Mouse (Mus musculus) thymus, postnatal 25 days (tissue): Measurements from ENCODE around the gene Scimp.
"Not testable (repeated sequence)": the region's sequence is repeated elsewhere in the genome, so short reads cannot be mapped to it uniquely, and the experiment has no call there.

ENCODE experiments used
- DNase-seq: peaks from one replicate; pipeline ENCODE4 v3.0.0; 2022

Scimp gene

DNA sequence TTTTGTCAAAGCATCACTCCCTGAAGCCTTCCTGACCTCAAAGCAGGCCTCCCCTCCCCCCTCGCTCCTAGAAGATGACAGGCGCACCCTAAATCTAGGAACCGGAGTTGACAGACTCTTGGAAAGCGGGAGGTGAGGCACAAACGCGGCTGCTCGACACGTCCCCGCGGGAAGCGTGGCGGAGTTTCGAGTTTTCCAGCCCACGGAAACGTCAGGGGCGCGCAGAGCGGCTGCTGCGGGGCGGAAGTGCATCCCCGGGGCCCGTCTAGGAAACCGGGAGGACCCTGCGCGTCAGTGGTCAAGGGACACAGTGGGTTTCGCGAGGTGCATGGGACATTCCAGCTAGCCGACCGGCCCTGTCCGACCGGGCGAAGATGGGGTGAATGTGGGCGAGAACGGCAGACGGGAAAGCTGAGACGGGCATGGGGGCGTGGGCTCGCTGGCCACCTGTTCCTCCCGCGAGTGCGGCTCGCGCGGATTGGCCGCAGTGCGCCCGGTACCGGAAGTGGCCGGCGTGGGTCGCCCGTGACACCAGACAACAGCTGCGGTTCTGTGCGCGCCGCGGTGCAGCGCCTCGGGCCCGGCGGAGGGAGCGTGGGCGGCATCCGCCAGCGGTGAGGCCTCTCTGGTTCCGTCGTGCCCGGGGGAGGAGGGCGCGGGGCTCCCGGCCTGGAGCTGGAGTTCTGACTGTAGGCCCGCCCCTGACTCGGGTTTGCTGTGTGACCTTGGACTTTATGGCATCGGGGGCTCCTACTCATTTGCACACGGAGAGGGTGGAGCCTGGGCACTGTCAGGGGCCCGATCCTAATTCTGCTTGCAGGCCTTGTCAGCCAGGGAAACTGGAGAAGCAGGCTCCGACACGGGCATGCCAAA lies 48.2 kb downstream of the Scimp start, which contains the start of gene Zfp3:
Zfp3 (plus strand) TSS at position 274 of the 873 bp plus-strand sequence.
- peak; percentile 88 for DNase-seq

DNA sequence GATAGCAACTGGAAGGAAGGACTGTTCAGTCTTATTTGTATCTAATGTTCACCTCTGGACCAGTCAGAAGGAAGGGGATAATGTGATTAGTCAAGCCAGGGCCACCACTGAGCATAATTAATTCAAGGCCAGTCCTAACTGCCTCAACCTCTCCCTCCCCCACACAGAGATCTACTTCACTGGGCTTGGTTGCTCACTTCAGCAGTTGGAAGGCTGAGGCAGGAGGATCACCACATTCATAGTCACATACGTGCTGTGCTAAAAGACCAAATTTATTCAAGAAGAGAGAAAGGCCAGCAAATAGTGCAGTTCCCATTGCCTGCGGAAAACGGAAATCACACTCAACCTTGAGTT lies 48.8 kb downstream of the Scimp start:
- no peak for DNase-seq

GRCm38 (mm10) chr11:70762641-70763040 lies 49.7 kb downstream of the Scimp start:
- DNase-seq: peak; percentile 21

DNA sequence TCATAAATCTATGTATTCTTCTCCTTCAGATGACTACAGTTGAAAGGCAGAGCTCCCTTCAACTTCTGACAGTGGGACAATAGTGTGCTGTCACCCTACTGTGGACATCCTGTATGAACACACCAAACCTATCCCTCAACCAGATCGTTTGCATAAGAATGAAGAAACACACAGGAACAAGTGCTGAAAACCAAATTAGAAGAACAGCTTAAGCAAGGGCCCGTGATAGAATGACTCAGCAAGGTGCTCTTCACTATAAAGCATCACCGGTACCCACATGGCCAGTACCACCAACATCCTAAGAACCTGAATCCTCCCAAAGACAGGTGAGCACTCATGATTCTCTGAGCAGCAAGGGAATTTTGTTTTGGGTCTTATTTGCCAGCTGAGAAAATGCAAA lies 51.9 kb downstream of the Scimp start:
- DNase-seq: not testable (repeated sequence)

DNA sequence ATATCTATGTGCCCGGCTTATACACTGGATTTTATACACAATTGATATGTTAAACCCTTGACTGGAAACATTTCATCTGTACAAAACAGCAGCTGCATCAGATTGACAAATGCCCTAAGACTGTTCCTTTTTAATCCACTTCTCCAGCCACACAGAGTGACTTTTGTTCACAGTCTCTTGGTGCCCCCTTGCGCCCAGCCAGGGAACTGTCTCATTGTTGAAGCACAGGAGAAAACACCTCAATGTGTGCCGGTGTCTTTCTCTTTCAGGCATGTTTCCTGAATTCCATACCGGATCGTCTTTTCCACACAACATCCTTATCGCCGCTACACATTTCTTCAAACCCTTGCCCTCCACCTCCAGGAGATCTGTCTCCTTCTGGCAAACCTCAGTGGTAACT lies 56.7 kb downstream of the Scimp start:
- DNase-seq: peak; percentile 87

DNA sequence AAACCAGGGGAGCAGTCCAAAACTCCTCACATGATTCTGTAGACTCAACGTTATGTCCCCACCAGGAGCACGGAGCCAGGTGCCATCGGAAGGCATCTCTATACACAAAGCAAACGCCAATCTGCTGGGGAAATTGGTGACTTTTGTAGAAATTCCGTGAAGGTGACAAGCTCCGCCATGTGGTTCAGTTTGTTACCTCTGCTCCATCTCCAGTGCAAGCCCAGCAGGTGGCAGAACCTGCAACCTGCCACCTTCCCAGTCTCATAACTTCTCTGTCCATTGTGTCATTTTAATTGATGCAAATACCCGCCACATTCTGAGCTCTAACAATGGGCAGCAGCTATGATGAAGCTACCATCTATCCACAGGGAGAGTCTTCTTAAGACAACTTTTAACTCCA lies 57.4 kb downstream of the Scimp start:
- no peak for DNase-seq

DNA sequence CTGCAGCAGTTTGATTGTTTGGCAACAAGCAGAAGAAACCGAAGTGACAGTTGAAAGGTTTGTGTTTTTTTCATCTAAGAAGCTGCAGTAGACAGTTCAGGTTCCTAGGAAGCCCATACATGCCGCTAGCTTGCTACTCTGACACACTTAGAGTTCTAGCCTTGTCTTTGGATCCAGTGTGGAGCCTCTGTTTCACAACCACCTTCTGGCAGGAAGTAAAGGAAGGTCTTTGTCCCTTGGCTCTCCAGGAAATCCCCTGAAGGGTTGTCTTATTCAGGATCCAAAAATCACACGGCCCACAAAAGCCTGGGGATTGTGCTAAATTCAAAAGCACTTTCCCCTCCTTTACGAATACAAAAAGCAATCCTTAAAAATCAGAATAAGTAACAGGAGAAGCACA lies 57.9 kb downstream of the Scimp start:
- DNase-seq: no peak

DNA sequence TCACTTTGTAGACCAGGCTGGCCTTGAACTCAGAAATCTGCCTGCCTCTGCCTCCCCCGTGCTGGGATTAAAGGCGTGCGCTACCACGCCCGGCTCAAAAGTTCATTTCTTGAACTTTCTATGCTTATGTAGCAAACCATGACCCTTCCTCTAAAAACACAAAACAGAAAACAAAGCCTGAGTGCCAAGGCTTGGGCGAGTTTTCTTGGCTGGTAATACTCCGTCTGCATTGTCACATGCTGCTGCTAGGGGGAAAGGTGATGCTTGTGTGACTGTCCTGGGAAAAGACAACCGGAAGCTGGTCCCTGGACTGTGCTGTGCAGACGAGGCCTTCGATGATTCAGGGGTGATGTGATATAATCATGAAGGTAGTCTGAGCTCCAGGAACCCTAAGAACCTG lies 59.2 kb downstream of the Scimp start:
- DNase-seq: no peak

- DNase-seq: no peak
Measured at GRCm38 (mm10) chr11:70752337-70753017, 59.9 kb downstream of the Scimp start.

DNA sequence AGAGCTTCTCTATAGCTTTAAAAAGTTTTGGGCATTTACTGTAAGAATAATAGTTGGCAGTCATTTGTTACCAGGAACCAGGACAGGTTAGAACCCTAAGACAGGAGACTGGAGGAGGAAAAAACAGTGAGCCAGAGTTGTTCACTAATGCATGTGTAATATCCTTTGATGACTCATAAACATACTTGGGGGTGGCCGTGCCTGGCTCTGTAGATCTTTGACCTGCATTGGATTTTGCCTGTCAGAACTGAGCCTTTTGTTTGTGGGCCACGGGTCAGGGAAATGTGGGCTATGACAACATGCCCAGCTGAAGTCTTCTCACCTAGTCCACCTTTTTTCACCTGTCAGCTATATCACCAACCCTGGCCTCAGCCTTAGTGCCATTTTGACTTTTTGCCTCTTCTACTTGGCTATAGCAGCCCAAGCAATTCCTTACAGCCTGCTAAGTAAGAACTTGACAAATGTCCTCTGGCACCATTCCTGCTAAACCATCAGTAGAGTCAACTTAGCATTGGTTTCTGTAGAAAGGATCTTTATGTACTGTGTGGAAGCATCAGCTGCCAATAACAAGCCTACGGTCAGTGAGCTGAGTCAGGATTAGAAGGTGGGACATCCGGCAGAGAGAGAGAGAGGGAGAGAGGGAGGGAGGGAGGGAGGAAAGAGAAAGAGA lies 64.4 kb downstream of the Scimp start:
- no peak for DNase-seq

GRCm38 (mm10) chr11:70745636-70746035 lies 66.8 kb downstream of the Scimp start:
- no peak for DNase-seq

DNA sequence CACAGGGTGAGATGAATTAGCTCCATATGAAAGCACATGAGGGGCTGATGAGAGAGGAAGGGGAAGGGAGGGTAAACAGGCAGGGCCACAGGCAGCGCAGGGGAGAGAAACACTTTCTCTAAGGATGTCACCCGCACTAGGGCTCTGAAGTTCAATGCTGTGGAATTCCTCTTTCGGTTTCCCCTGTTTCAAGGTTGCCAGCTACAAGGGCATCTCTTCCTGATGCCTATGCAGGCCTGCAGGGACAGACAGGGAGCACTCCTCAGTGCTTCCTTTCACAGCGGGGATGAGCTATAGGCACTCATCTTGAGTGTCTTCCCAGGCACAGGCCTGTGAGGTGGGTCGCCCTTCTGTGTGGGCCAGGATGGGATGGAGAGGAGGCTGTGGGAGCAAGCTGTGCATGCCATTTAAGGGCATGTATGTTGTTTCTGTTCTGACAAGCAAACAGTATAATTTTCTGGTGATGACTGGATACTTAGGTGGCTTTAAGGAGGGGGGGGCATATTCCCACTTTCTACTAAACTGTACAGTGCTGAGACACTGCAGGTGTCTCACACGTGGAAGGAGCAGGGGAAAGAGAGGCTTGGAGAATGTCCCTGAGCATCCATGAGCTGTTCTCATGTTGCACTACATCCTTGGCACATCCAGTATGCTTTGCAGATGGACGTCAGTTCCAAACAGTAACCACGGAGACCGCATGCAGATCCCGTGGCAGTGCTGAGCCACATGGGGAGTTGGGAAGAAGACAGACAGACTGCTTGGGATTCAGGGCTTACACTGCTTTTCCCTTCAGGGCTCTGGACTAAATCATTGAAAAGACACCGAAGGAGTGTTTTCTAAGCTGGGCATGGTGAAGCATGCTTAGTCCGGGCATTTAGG lies 69.6 kb downstream of the Scimp start:
- DNase-seq: no peak

DNA sequence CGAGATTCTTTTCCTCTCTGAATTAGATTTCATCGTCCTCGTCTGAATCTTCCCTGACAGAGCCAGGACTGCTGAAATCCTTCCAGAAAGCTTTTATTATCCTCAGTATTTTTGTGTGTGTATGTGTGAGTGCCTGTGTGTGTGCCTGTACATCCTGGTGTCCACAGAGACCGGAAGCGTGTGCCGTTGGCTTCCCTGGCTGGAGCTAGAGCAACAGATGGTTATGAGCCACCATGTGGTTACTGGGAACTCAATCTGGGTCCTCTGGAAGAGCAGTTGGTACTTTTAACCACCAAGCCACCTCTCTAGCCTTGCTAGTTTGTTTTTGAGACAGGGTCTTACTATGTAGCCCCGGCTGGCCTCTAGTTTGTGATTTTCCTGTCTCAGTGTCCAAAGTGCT lies 70.3 kb downstream of the Scimp start:
- no peak for DNase-seq

GRCm38 (mm10) chr11:70741603-70742002 lies 70.8 kb downstream of the Scimp start:
- no peak for DNase-seq
